Mouse (Mus musculus): ENCODE measurements around the gene Flnb.

- TF ChIP-seq POLR2A (IDR thresholded peaks at IDR 0.05; ENCODE audit: borderline replicate concordance, low read depth, low read length) = no peak
- no peak for TF ChIP-seq CTCF (IDR thresholded peaks at IDR 0.05; ENCODE audit: low read depth, low read length)
These were observed 174.4 kb downstream of the Flnb start for GRCm38 (mm10) chr14:7992158-7992557.

Measured in bone marrow macrophage, adult 2 months (primary cell).